Mouse (Mus musculus): ENCODE data around the gene Afap1l2.

- TF ChIP-seq CTCF (IDR thresholded peaks at IDR 0.05; ENCODE audit: borderline replicate concordance, control insufficient read depth, extremely low read depth, insufficient read depth, low read length, poor library complexity): no peak
- no peak for TF ChIP-seq POLR2A (IDR thresholded peaks at IDR 0.05; ENCODE audit: control insufficient read depth, extremely low read depth, insufficient read depth, low read length, poor library complexity)
Measured at GRCm38 (mm10) chr19:56992978-56993545, 15.0 kb downstream of the Afap1l2 start.

All from thymus, adult 2 months (tissue).